Mouse (Mus musculus) kidney, embryonic 16.5 days (tissue): Measurements from ENCODE around the gene Alg12. TPM values are rescaled to one million over a fixed set of nuclear protein-coding genes. Genes with fewer than 3 reads are reported as not detected.
"Not testable (repeated sequence)": the region's sequence is repeated elsewhere in the genome, so short reads cannot be mapped to it uniquely, and the experiment has no call there.

Experiments used
- ATAC-seq: fragments of 200-750 bp; cut with Nextera tagmentation; 2 replicates; pipeline ENCODE4 v1.8.0; 2017; ENCODE audit warnings: moderate TSS enrichment; ENCODE audit not compliant: low FRiP score, low TSS enrichment
- H3K27ac ChIP-seq: fragments of 300-500 bp; sonication (generic); 2 replicates; pipeline ENCODE4 v1.5.1; 2014; ENCODE audit warnings: low read length
- H3K27me3 ChIP-seq: fragments of 300-500 bp; sonication (generic); 2 replicates; pipeline ENCODE4 v1.6.1; 2014; ENCODE audit warnings: low read length, control low read depth, mixed read lengths; ENCODE audit not compliant: insufficient read depth
- H3K36me3 ChIP-seq: fragments of 300-500 bp; sonication (generic); 2 replicates; pipeline ENCODE4 v1.6.1; 2014; ENCODE audit warnings: low read length, control low read depth, mixed read lengths; ENCODE audit not compliant: insufficient read depth
- H3K4me1 ChIP-seq: fragments of 300-500 bp; sonication (generic); 2 replicates; pipeline ENCODE4 v1.6.1; 2014; ENCODE audit warnings: low read length, control low read depth, mixed read lengths; ENCODE audit not compliant: insufficient read depth
- H3K4me2 ChIP-seq: fragments of 300-500 bp; sonication (generic); replicated peaks from 2 replicates; pipeline ENCODE4 v1.6.1; 2014; ENCODE audit warnings: low read depth, low read length
- H3K4me3 ChIP-seq: fragments of 300-500 bp; sonication (generic); 2 replicates; pipeline ENCODE4 v1.5.1; 2014; ENCODE audit warnings: mild to moderate bottlenecking, low read length
- H3K9ac ChIP-seq: fragments of 300-500 bp; sonication (generic); replicated peaks from 2 replicates; pipeline ENCODE4 v1.6.1; 2014; ENCODE audit warnings: low read length
- H3K9me3 ChIP-seq: fragments of 300-500 bp; sonication (generic); 2 replicates; pipeline ENCODE4 v1.6.1; 2016; ENCODE audit warnings: low read length, control low read depth
- WGBS: fragments of 180-500 bp; shearing (Covaris S2); extraction: QIAGEN DNeasy Blood & Tissue Kit; methylation state at CpG from one replicate; pipeline ENCODE4 v1.1.7; 2014; 5-methylcytosine and 5-hydroxymethylcytosine counted together
- polyA plus RNA-seq: library from polyadenylated mRNA; unstranded; fragments of >200 nt; fragmentation: Nextera tagmentation; extraction: Ambion mirVana; gene quantifications from 2 replicates; pipeline ENCODE4 v1.2.1, GENCODE M21; 2015

Alg12 gene
- polyA plus RNA-seq, 1 experiment from 2014 or later, result 16.9 TPM

GRCm38 (mm10) chr15:88822513-88822912 is 3.4 kb upstream of the Alg12 start:
- Histone ChIP-seq H3K4me1 (peaks cover 15% of the 10 kb centered on the region), H3K36me3 (peaks cover 40% of the 10 kb centered on the region), H3K4me2 (no peak overlapping the region), H3K4me3 (no peak overlapping the region), H3K27ac (no peak overlapping the region), H3K9ac (no peak overlapping the region), H3K27me3 (no peaks in the 10 kb centered on the region), H3K9me3 (no peaks in the 10 kb centered on the region)
- ATAC-seq, result no peak
- 83% methylated on average over 7 of the region's 7 CpGs for WGBS

- no peaks in the 10 kb centered on the region for H3K27me3 ChIP-seq
- H3K9me3 ChIP-seq, result no peaks in the 10 kb centered on the region
- peaks cover 40% of the 10 kb centered on the region for H3K36me3 ChIP-seq
- no peak overlapping the region for H3K9ac ChIP-seq
- H3K4me1 ChIP-seq, result peaks cover 15% of the 10 kb centered on the region
- H3K27ac ChIP-seq, result no peak overlapping the region
- H3K4me2 ChIP-seq, result no peak overlapping the region
- no peak for ATAC-seq
- 70% methylated on average over 7 of the region's 7 CpGs for WGBS
- H3K4me3 ChIP-seq, result no peak overlapping the region
Measured at GRCm38 (mm10) chr15:88821403-88821802, 2.3 kb upstream of the Alg12 start.

GRCm38 (mm10) chr15:88819906-88820303 is 787 bp upstream of the Alg12 start:
- H3K4me2 ChIP-seq, result peak overlapping the region; percentile 93
- H3K4me1 ChIP-seq, result peaks cover 15% of the 10 kb centered on the region
- H3K36me3 ChIP-seq, result peaks cover 36% of the 10 kb centered on the region
- WGBS, result under 1% methylated on average over 23 of the region's 23 CpGs
- H3K4me3 ChIP-seq, result peak overlapping the region; percentile 91
- 0 out of 2 replicates have a peak overlapping the region, but pooled peaks have one; percentile 48 for H3K27ac ChIP-seq
- no peaks in the 10 kb centered on the region for H3K9me3 ChIP-seq
- no peak for ATAC-seq
- peak overlapping the region; percentile 85 for H3K9ac ChIP-seq
- H3K27me3 ChIP-seq, result no peaks in the 10 kb centered on the region

- Histone ChIP-seq H3K27ac (no peak overlapping the region), H3K4me2 (no peak overlapping the region), H3K4me1 (peaks cover 7% of the 10 kb centered on the region), H3K36me3 (peaks cover 28% of the 10 kb centered on the region), H3K9ac (no peak overlapping the region), H3K9me3 (no peaks in the 10 kb centered on the region), H3K4me3 (no peak overlapping the region), H3K27me3 (no peaks in the 10 kb centered on the region)
- 93% methylated on average over 6 of the region's 6 CpGs for WGBS
- ATAC-seq, result no peak
Measured at GRCm38 (mm10) chr15:88815196-88815700, 3.9 kb downstream of the Alg12 start.

- Histone ChIP-seq H3K4me3 (no peak overlapping the region), H3K27ac (no peak overlapping the region), H3K9me3 (no peaks in the 10 kb centered on the region), H3K4me2 (no peak overlapping the region), H3K27me3 (no peaks in the 10 kb centered on the region), H3K36me3 (peaks cover 29% of the 10 kb centered on the region), H3K9ac (no peak overlapping the region), H3K4me1 (peaks cover 5% of the 10 kb centered on the region)
- 98% methylated on average over 11 of the region's 11 CpGs for WGBS
- no peak for ATAC-seq
Measured at GRCm38 (mm10) chr15:88814411-88815047, 4.6 kb downstream of the Alg12 start.

- H3K9me3 ChIP-seq, H3K4me1 ChIP-seq, H3K27me3 ChIP-seq, H3K4me3 ChIP-seq, ATAC-seq, H3K4me2 ChIP-seq, H3K9ac ChIP-seq, H3K27ac ChIP-seq: not testable (repeated sequence)
- peaks cover 33% of the 10 kb centered on the region for H3K36me3 ChIP-seq
- 97% methylated on average over 2 of the region's 2 CpGs for WGBS
Measured at GRCm38 (mm10) chr15:88813873-88814272, 5.2 kb downstream of the Alg12 start.

GRCm38 (mm10) chr15:88813262-88813661 is 5.9 kb downstream of the Alg12 start:
- H3K4me2 ChIP-seq, result no peak overlapping the region
- 83% methylated on average over 3 of the region's 3 CpGs for WGBS

GRCm38 (mm10) chr15:88810369-88810768 is 8.7 kb downstream of the Alg12 start:
- no peaks in the 10 kb centered on the region for H3K9me3 ChIP-seq
- H3K4me3 ChIP-seq, result no peak overlapping the region
- H3K27me3 ChIP-seq, result no peaks in the 10 kb centered on the region
- H3K27ac ChIP-seq, result no peak overlapping the region
- no peak overlapping the region for H3K4me2 ChIP-seq
- WGBS, result 90% methylated on average over 2 of the region's 2 CpGs
- H3K36me3 ChIP-seq, result peaks cover 42% of the 10 kb centered on the region
- ATAC-seq, result no peak
- no peak overlapping the region for H3K9ac ChIP-seq
- no peaks in the 10 kb centered on the region for H3K4me1 ChIP-seq

More at GRCm38 (mm10) chr15:88813262-88813661, 5.9 kb downstream of the Alg12 start:
- no peaks in the 10 kb centered on the region for H3K9me3 ChIP-seq
- peaks cover 33% of the 10 kb centered on the region for H3K36me3 ChIP-seq
- no peaks in the 10 kb centered on the region for H3K27me3 ChIP-seq
- H3K27ac ChIP-seq, result no peak overlapping the region
- H3K4me3 ChIP-seq, result no peak overlapping the region
- H3K4me1 ChIP-seq, result peaks cover 1% of the 10 kb centered on the region
- H3K9ac ChIP-seq, result no peak overlapping the region
- no peak for ATAC-seq

GRCm38 (mm10) chr15:88808121-88808520 is 11.0 kb downstream of the Alg12 start:
- Histone ChIP-seq H3K4me1 (no peaks in the 10 kb centered on the region), H3K4me2 (no peak overlapping the region), H3K36me3 (peaks cover 42% of the 10 kb centered on the region), H3K9ac (no peak overlapping the region), H3K27me3 (no peaks in the 10 kb centered on the region), H3K27ac (no peak overlapping the region), H3K4me3 (no peak overlapping the region), H3K9me3 (no peaks in the 10 kb centered on the region)
- no peak for ATAC-seq
- 84% methylated on average over 8 of the region's 8 CpGs for WGBS

- Histone ChIP-seq H3K9me3 (no peaks in the 10 kb centered on the region), H3K36me3 (peaks cover 23% of the 10 kb centered on the region), H3K4me1 (no peaks in the 10 kb centered on the region), H3K4me3 (no peak overlapping the region), H3K9ac (no peak overlapping the region), H3K27ac (no peak overlapping the region), H3K27me3 (no peaks in the 10 kb centered on the region), H3K4me2 (no peak overlapping the region)
- 87% methylated on average over 6 of the region's 6 CpGs for WGBS
- no peak for ATAC-seq
Measured at GRCm38 (mm10) chr15:88802348-88802747, 16.8 kb downstream of the Alg12 start.
